Mouse (Mus musculus) A20 (cell line): Measurements from ENCODE around the gene Cdadc1.
A peak's percentile ranks its signal among the peaks of the same experiment; 100 is the strongest.

Experiments used
- DNase-seq: peaks from one replicate; pipeline ENCODE4 v3.0.0-alpha.2; 2011; ENCODE audit warnings: low read depth, low spot score

Gene Cdadc1

GRCm38 (mm10) chr14:59612920-59613625 is 15.3 kb upstream of the Cdadc1 start:
- DNase-seq: peak; percentile 65

- no peak for DNase-seq
Measured at GRCm38 (mm10) chr14:59607021-59607420, 9.3 kb upstream of the Cdadc1 start.

GRCm38 (mm10) chr14:59605671-59606353 is 8.1 kb upstream of the Cdadc1 start:
- DNase-seq: peak; percentile 62

- peak; percentile 46 for DNase-seq
Measured at GRCm38 (mm10) chr14:59604002-59604645, 6.4 kb upstream of the Cdadc1 start.

GRCm38 (mm10) chr14:59598260-59598627 is 485 bp upstream of the Cdadc1 start:
- no peak for DNase-seq

- no peak for DNase-seq
Measured at GRCm38 (mm10) chr14:59594988-59595387, 2.8 kb downstream of the Cdadc1 start.

GRCm38 (mm10) chr14:59592593-59592992 is 5.2 kb downstream of the Cdadc1 start:
- DNase-seq: no peak

GRCm38 (mm10) chr14:59591901-59592300 is 5.9 kb downstream of the Cdadc1 start:
- DNase-seq: no peak

GRCm38 (mm10) chr14:59590614-59591013 is 7.1 kb downstream of the Cdadc1 start:
- DNase-seq: peak; percentile 58

GRCm38 (mm10) chr14:59576385-59576784 is 21.4 kb downstream of the Cdadc1 start:
- no peak for DNase-seq

GRCm38 (mm10) chr14:59566756-59567155 is 31.0 kb downstream of the Cdadc1 start:
- no peak for DNase-seq

GRCm38 (mm10) chr14:59557886-59558285 is 39.9 kb downstream of the Cdadc1 start:
- DNase-seq: no peak

GRCm38 (mm10) chr14:59557071-59557470 is 40.7 kb downstream of the Cdadc1 start:
- DNase-seq: no peak

GRCm38 (mm10) chr14:59555928-59556531 is 41.7 kb downstream of the Cdadc1 start:
- peak; percentile 83 for DNase-seq

GRCm38 (mm10) chr14:59555018-59555417 is 42.7 kb downstream of the Cdadc1 start:
- no peak for DNase-seq

- no peak for DNase-seq
Measured at GRCm38 (mm10) chr14:59554025-59554424, 43.7 kb downstream of the Cdadc1 start.

GRCm38 (mm10) chr14:59551956-59552355 is 45.8 kb downstream of the Cdadc1 start:
- DNase-seq: no peak

GRCm38 (mm10) chr14:59550841-59551240 is 46.9 kb downstream of the Cdadc1 start:
- no peak for DNase-seq

- no peak for DNase-seq
Measured at GRCm38 (mm10) chr14:59549106-59549505, 48.7 kb downstream of the Cdadc1 start.

- DNase-seq: no peak
Measured at GRCm38 (mm10) chr14:59548532-59548931, 49.2 kb downstream of the Cdadc1 start.

- no peak for DNase-seq
Measured at GRCm38 (mm10) chr14:59547530-59547929, 50.2 kb downstream of the Cdadc1 start.

GRCm38 (mm10) chr14:59546162-59546880 is 51.4 kb downstream of the Cdadc1 start:
- DNase-seq: no peak
